Mouse (Mus musculus) forebrain, embryonic 11.5 days (tissue): ENCODE data around the gene Gtf3c1. TPM values are rescaled to one million over a fixed set of nuclear protein-coding genes. Genes with fewer than 3 reads are reported as not detected.

Source experiments
- ATAC-seq: fragments of 200-750 bp; cut with Nextera tagmentation; replicated peaks from 2 replicates; pipeline ENCODE4 v1.8.0; 2017; ENCODE audit warnings: moderate TSS enrichment; ENCODE audit not compliant: low FRiP score
- DNase-seq: peaks from one replicate; pipeline ENCODE4 v3.0.0-alpha.2; 2017; ENCODE audit warnings: low spot score
- H3K27ac ChIP-seq: fragments of 300-500 bp; sonication (generic); 2 replicates; pipeline ENCODE4 v1.5.1; 2014; ENCODE audit warnings: low read depth, low read length
- H3K27me3 ChIP-seq: fragments of 300-500 bp; sonication (generic); 2 replicates; pipeline ENCODE4 v1.6.1; 2014; ENCODE audit warnings: mild to moderate bottlenecking, low read length, mixed read lengths; ENCODE audit not compliant: control insufficient read depth, insufficient read depth
- H3K36me3 ChIP-seq: fragments of 300-500 bp; sonication (generic); 2 replicates; pipeline ENCODE4 v1.6.1; 2014; ENCODE audit warnings: mild to moderate bottlenecking, low read length, moderate library complexity, mixed read lengths; ENCODE audit not compliant: control insufficient read depth, insufficient read depth
- H3K4me1 ChIP-seq: fragments of 300-500 bp; sonication (generic); replicated peaks from 2 replicates; pipeline ENCODE4 v1.6.1; 2014; ENCODE audit warnings: low read length, mixed read lengths; ENCODE audit not compliant: control insufficient read depth, insufficient read depth
- H3K4me2 ChIP-seq: fragments of 300-500 bp; sonication (generic); 2 replicates; pipeline ENCODE4 v1.6.1; 2014; ENCODE audit warnings: low read depth, mild to moderate bottlenecking, low read length, moderate library complexity, mixed read lengths; ENCODE audit not compliant: severe bottlenecking
- H3K4me3 ChIP-seq: fragments of 300-500 bp; sonication (generic); 2 replicates; pipeline ENCODE4 v1.5.1; 2014; ENCODE audit warnings: low read depth, low read length
- H3K9ac ChIP-seq: fragments of 300-500 bp; sonication (generic); 2 replicates; pipeline ENCODE4 v1.6.1; 2014; ENCODE audit warnings: low read length
- H3K9me3 ChIP-seq: fragments of 300-500 bp; sonication (generic); 2 replicates; pipeline ENCODE4 v1.6.1; 2016; ENCODE audit warnings: low read length, mixed read lengths; ENCODE audit not compliant: control insufficient read depth
- WGBS: fragments of 180-500 bp; shearing (Covaris S2); extraction: QIAGEN DNeasy Blood & Tissue Kit; methylation state at CpG from one replicate; pipeline ENCODE4 v1.1.7; 2014; 5-methylcytosine and 5-hydroxymethylcytosine counted together
- polyA plus RNA-seq: library from polyadenylated mRNA; unstranded; fragments of >200 nt; fragmentation: Nextera tagmentation; extraction: Ambion mirVana; gene quantifications from 2 replicates; pipeline ENCODE4 v1.2.1, GENCODE M21; 2014

Gene Gtf3c1
- polyA plus RNA-seq, 1 experiment from 2014 or later = 49.4 TPM

GRCm38 (mm10) chr7:125604362-125605319, 102.9 kb downstream of the Gtf3c1 start:
- DNase-seq = no peak
- 82% methylated on average over 12 of the region's 12 CpGs for WGBS
- ATAC-seq = no peak
- Histone ChIP-seq H3K27ac (no peak overlapping the region), H3K9me3 (no peaks in the 10 kb centered on the region), H3K36me3 (no peaks in the 10 kb centered on the region), H3K4me1 (no peaks in the 10 kb centered on the region), H3K4me3 (no peak overlapping the region), H3K27me3 (no peaks in the 10 kb centered on the region), H3K4me2 (no peak overlapping the region), H3K9ac (no peak overlapping the region)

DNA sequence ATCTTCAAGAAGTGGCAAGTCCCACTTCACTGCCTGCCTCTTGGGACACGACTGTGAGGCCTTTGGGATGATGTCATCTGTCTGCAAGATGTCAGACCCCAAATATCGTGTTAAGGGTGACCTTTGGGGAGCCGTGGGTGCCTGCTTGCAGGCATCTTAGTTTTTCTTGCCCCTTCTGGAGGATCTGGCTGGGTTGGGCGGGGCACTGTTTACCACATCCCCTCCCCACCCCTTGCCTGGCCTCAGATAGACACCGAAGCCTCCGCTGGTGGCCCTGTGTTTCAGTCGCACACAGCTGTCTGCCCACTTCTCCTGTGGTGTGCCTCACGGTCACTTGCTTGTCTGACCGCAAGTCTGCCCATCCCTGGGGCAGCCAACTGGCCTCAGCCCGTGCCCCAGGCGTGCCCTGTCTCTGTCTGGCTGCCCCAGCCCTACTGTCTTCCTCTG, 104.4 kb downstream of the Gtf3c1 start, which contains the start of gene Il21r:
Gene Il21r (plus strand): TSS at position 245 of the 447 bp plus-strand sequence.
- Histone ChIP-seq H3K36me3 (no peaks in the 10 kb centered on the region), H3K9ac (no peak within 1 kb of the TSS), H3K4me1 (no peaks in the 10 kb centered on the region), H3K27ac (no peak within 1 kb of the TSS), H3K4me3 (no peak within 1 kb of the TSS), H3K9me3 (no peaks in the 10 kb centered on the region), H3K4me2 (no peak within 1 kb of the TSS), H3K27me3 (no peaks in the 10 kb centered on the region)
- ATAC-seq (no peak), DNase-seq (no peak)
- 72% methylated on average over 11 of the region's 11 CpGs for WGBS

GRCm38 (mm10) chr7:125601821-125602448, 105.6 kb downstream of the Gtf3c1 start:
- no peak overlapping the region for H3K27ac ChIP-seq
- H3K36me3 ChIP-seq = no peaks in the 10 kb centered on the region

DNA sequence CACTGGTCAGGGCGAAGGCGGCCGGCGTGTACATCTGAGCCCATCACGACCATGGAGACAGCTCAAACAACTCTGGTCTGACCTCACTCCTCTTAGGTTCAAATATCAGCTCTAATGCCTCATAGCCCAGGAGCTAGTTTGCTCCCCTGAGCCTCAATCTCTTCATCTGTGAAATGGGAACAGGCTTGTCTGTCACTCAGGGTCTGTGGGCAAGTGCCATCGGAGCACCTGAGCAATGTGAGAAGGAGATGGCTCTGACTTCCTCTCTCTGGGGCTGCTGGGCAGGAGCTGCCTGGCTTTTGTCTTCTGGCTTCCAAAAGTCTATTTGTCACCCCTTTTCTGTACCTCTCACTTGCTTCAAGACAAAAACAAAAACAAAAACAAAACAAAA, 106.3 kb downstream of the Gtf3c1 start:
- no peaks in the 10 kb centered on the region for H3K27me3 ChIP-seq
- H3K4me1 ChIP-seq = no peaks in the 10 kb centered on the region
- no peak overlapping the region for H3K27ac ChIP-seq
- 89% methylated on average over 6 of the region's 6 CpGs for WGBS
- DNase-seq (no peak), ATAC-seq (no peak)
- H3K4me3 ChIP-seq = no peak overlapping the region
- H3K4me2 ChIP-seq = no peak overlapping the region
- no peaks in the 10 kb centered on the region for H3K36me3 ChIP-seq
- no peaks in the 10 kb centered on the region for H3K9me3 ChIP-seq
- H3K9ac ChIP-seq = no peak overlapping the region

More at GRCm38 (mm10) chr7:125601821-125602448, 105.6 kb downstream of the Gtf3c1 start:
- DNase-seq = no peak
- H3K4me2 ChIP-seq = no peak overlapping the region
- H3K9ac ChIP-seq = no peak overlapping the region
- H3K27me3 ChIP-seq = no peaks in the 10 kb centered on the region
- H3K4me1 ChIP-seq = no peaks in the 10 kb centered on the region
- no peak for ATAC-seq
- H3K9me3 ChIP-seq = no peaks in the 10 kb centered on the region
- no peak overlapping the region for H3K4me3 ChIP-seq
- WGBS = 81% methylated on average over 11 of the region's 11 CpGs

- WGBS = 56% methylated on average over 6 of the region's 6 CpGs
- no peak overlapping the region for H3K27ac ChIP-seq
Measured at GRCm38 (mm10) chr7:125600612-125601279, 106.8 kb downstream of the Gtf3c1 start.

DNA sequence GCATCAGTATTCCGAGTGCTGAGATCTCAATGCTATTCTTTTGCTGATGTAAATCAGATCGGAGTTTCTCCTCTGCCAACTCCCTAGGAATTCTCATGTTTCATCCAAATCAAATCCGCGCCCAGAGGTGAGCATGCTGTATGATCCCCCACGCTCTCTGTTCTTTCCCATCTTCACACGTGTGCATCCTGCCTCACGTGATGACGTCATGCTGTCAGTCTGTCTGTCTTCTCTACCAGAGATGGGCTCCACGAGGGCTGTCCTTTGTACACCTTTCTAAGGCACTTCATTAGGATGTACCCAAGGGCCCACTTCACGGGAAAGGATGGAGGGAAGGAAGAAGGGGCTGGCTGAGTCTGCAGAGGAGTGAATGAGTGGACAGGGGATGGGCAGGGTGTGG, 107.4 kb downstream of the Gtf3c1 start:
- Histone ChIP-seq H3K27me3 (no peaks in the 10 kb centered on the region), H3K4me3 (no peak overlapping the region), H3K4me1 (no peaks in the 10 kb centered on the region), H3K9ac (no peak overlapping the region), H3K27ac (no peak overlapping the region), H3K36me3 (no peaks in the 10 kb centered on the region), H3K4me2 (no peak overlapping the region), H3K9me3 (no peaks in the 10 kb centered on the region)
- DNase-seq (no peak), ATAC-seq (no peak)
- 76% methylated on average over 10 of the region's 10 CpGs for WGBS

More at GRCm38 (mm10) chr7:125600612-125601279, 106.8 kb downstream of the Gtf3c1 start:
- Histone ChIP-seq H3K36me3 (no peaks in the 10 kb centered on the region), H3K4me2 (no peak overlapping the region), H3K4me1 (no peaks in the 10 kb centered on the region), H3K9me3 (no peaks in the 10 kb centered on the region), H3K9ac (no peak overlapping the region), H3K4me3 (no peak overlapping the region), H3K27me3 (no peaks in the 10 kb centered on the region)
- no peak for ATAC-seq
- no peak for DNase-seq

GRCm38 (mm10) chr7:125599373-125599973, 108.1 kb downstream of the Gtf3c1 start:
- no peaks in the 10 kb centered on the region for H3K27me3 ChIP-seq
- H3K9ac ChIP-seq = no peak overlapping the region
- H3K4me3 ChIP-seq = no peak overlapping the region
- WGBS = 77% methylated on average over 4 of the region's 4 CpGs
- no peaks in the 10 kb centered on the region for H3K9me3 ChIP-seq
- no peak overlapping the region for H3K4me2 ChIP-seq
- H3K27ac ChIP-seq = no peak overlapping the region
- DNase-seq (no peak), ATAC-seq (no peak)
- no peaks in the 10 kb centered on the region for H3K36me3 ChIP-seq
- no peaks in the 10 kb centered on the region for H3K4me1 ChIP-seq
